In the genomic region with DNA sequence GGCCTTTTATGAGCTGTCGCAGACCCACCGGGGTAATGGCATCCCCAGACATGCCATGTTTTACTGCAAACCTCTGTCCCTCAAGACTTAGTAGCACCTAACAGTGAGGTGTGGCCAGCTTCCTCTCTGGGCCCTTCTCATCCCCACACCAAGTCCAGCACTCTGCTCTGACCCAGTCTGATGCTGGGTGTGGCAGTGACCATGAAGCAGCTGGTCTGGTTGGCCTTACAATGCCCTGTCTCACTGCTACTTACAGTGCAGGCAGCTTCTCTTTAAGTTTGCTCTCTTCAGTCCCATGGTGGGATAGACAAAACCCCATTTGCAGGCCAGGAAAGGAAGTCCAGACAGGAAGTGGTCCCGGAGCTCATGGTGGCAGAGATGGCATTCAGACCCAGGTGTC, we compare ENCODE assay signal across 16 mouse cellular contexts. TPM values are rescaled to one million over a fixed set of nuclear protein-coding genes. Genes with fewer than 3 reads are reported as not detected.
"Had no signal": no experiment of that assay in that cellular context is flagged by ENCODE, and none has a peak within 500 bp of the region (broad histone marks: within the 10 kb centered on the region; RNA-seq: fewer than 3 reads in every experiment).

No protein-coding gene starts in this region.

- H3K4me3 ChIP-seq: layer of hippocampus, adult 2 months; limb, embryonic 12.5 days; liver, embryonic 13.5 days; midbrain, embryonic 13.5 days; neural tube, embryonic 13.5 days; stomach, embryonic 15.5 days had no signal

- DNase-seq: kidney, postnatal 10 days; kidney, postnatal 4 days; liver; liver, embryonic 13.5 days; liver, postnatal 0 days; right cerebral cortex, postnatal 14 days; thymus, adult 2 months; thymus, postnatal 25 days had no signal

- H3K9me3 ChIP-seq: limb, embryonic 12.5 days; liver, embryonic 13.5 days; midbrain, embryonic 13.5 days; neural tube, embryonic 13.5 days; stomach, embryonic 15.5 days had no signal

- ATAC-seq: liver, postnatal 0 days; midbrain, embryonic 13.5 days had no signal

- H3K27ac ChIP-seq: layer of hippocampus, adult 2 months; limb, embryonic 12.5 days; liver, embryonic 13.5 days; midbrain, embryonic 13.5 days; neural tube, embryonic 13.5 days; stomach, embryonic 15.5 days had no signal

- H3K9ac ChIP-seq: liver, embryonic 13.5 days; liver, postnatal 0 days; stomach, embryonic 15.5 days had no signal

- H3K4me2 ChIP-seq: limb, embryonic 12.5 days; liver, embryonic 13.5 days; midbrain, embryonic 13.5 days; neural tube, embryonic 13.5 days; stomach, embryonic 15.5 days had no signal

- H3K27me3 ChIP-seq: stomach, embryonic 15.5 days had no signal

RNA-seq across cellular contexts. Expression of gene Slc16a8, which starts 9.2 kb away (rescaled TPM):
- total RNA-seq: layer of hippocampus, adult 2 months; megakaryocyte-erythroid progenitor cell, adult 5-6 weeks had no signal
- polyA plus RNA-seq: liver, embryonic 13.5 days; liver, postnatal 0 days; spleen, adult 2 months; testis, adult 2 months had no signal

RNA-seq across cellular contexts. Expression of gene Gm49486, which starts 16.1 kb away (rescaled TPM):
- total RNA-seq: megakaryocyte-erythroid progenitor cell, adult 5-6 weeks had no signal
- polyA plus RNA-seq: liver, embryonic 13.5 days; spleen, adult 2 months had no signal

RNA-seq across cellular contexts. Expression of gene Baiap2l2, which starts 40.0 kb away (rescaled TPM):
- total RNA-seq: megakaryocyte-erythroid progenitor cell, adult 5-6 weeks had no signal
